Mouse (Mus musculus) embryonic fibroblast, embryonic 13.5 days (primary cell): ENCODE measurements at regions not wholly inside any gene's neighbourhood (a gene's known extent, or its start where the extent isn't known, plus 50 kb on each side); places are given as distances from the start of the nearest gene placed in this dataset.

ENCODE experiments used
- CTCF ChIP-seq: IDR thresholded peaks from 2 replicates; pipeline ENCODE4 v1.5.1; 2011; ENCODE audit warnings: mild to moderate bottlenecking, control low read depth, low read length, moderate library complexity, borderline replicate concordance; ENCODE audit not compliant: insufficient read depth
- POLR2A ChIP-seq: IDR thresholded peaks from 2 replicates; pipeline ENCODE4 v1.6.1; 2011; ENCODE audit warnings: low read depth, mild to moderate bottlenecking, control low read depth, low read length, moderate library complexity

DNA sequence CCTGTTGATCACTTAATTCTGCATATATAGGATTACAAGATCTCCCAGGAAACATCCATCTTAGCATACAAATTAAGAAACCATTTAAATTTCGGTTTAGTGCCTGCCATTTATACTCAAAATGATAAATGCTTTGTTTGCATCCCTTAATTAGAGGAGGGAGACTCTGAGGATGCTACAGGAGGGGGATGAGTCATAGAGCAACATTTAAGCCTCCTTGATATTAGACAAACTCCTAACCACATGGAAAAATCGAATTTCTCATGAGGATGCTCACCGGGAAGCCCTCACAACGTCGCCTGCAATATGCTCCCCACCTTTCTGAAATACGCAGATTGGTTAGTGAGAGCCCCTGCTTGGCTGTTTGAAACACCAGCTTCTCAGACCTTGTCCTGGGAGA is 320.8 kb upstream of the Sphkap start:
- no peak for TF ChIP-seq POLR2A
- TF ChIP-seq CTCF: no peak
